Mouse (Mus musculus): ENCODE measurements around the gene Tmem230. TPM values are rescaled to one million over a fixed set of nuclear protein-coding genes. Genes with fewer than 3 reads are reported as not detected.

The Tmem230 gene
- polyA plus RNA-seq, 1 experiment from 2014 or later: 44.6 TPM

- Histone ChIP-seq H3K9ac (no peak overlapping the region), H3K27me3 (no peaks in the 10 kb centered on the region), H3K4me2 (no peak overlapping the region), H3K9me3 (no peaks in the 10 kb centered on the region), H3K36me3 (replicated peaks) (no peaks in the 10 kb centered on the region), H3K4me1 (peaks cover 13% of the 10 kb centered on the region), H3K27ac (no peak overlapping the region), H3K4me3 (replicated peaks) (no peak overlapping the region)
- WGBS: 92% methylated on average over 3 of the region's 3 CpGs
- ATAC-seq (ENCODE audit: low FRiP score): no peak
These were observed 18.5 kb upstream of the Tmem230 start for GRCm38 (mm10) chr2:132266086-132266485.

- Histone ChIP-seq H3K27me3 (no peaks in the 10 kb centered on the region), H3K4me3 (replicated peaks) (peak overlapping the region; percentile 69; the same call in 1 of the 2 replicates), H3K9ac (no peak overlapping the region), H3K4me1 (peaks cover 13% of the 10 kb centered on the region), H3K9me3 (no peaks in the 10 kb centered on the region), H3K27ac (no peak overlapping the region), H3K36me3 (replicated peaks) (no peaks in the 10 kb centered on the region), H3K4me2 (peak overlapping the region; percentile 65)
- no peak for ATAC-seq (ENCODE audit: low FRiP score)
- 90% methylated on average over 9 of the region's 9 CpGs for WGBS
These were observed 17.6 kb upstream of the Tmem230 start for GRCm38 (mm10) chr2:132265196-132265595.

- Histone ChIP-seq H3K4me3 (replicated peaks) (peak overlapping the region; percentile 69), H3K9me3 (no peaks in the 10 kb centered on the region), H3K36me3 (replicated peaks) (no peaks in the 10 kb centered on the region), H3K4me2 (peak overlapping the region; percentile 65), H3K4me1 (peaks cover 13% of the 10 kb centered on the region), H3K27me3 (no peaks in the 10 kb centered on the region), H3K27ac (peak overlapping the region; percentile 82; the same call in 1 of the 2 replicates), H3K9ac (peak overlapping the region; percentile 80)
- ATAC-seq (ENCODE audit: low FRiP score): no peak
- 15% methylated on average over 6 of the region's 6 CpGs for WGBS
These were observed 16.7 kb upstream of the Tmem230 start for GRCm38 (mm10) chr2:132264266-132264710.

GRCm38 (mm10) chr2:132263421-132264265, 16.0 kb upstream of the Tmem230 start:
- under 1% methylated on average over 47 of the region's 47 CpGs for WGBS
- Histone ChIP-seq H3K4me3 (replicated peaks) (peak overlapping the region; percentile 69), H3K27ac (peak overlapping the region; percentile 82), H3K9ac (peak overlapping the region; percentile 80), H3K36me3 (replicated peaks) (no peaks in the 10 kb centered on the region), H3K4me2 (peak overlapping the region; percentile 65), H3K4me1 (peaks cover 13% of the 10 kb centered on the region), H3K9me3 (no peaks in the 10 kb centered on the region), H3K27me3 (no peaks in the 10 kb centered on the region)
- peak; percentile 69; the same call in 1 of the 2 replicates for ATAC-seq (ENCODE audit: low FRiP score)

GRCm38 (mm10) chr2:132262879-132263398, 15.3 kb upstream of the Tmem230 start, which contains the start of gene Cds2:
Gene Cds2 (plus strand): TSS chr2:132263148.
- peak within 1 kb of the TSS; percentile 80 for H3K9ac ChIP-seq
- peak; percentile 99 for ATAC-seq (ENCODE audit: low FRiP score)
- H3K9me3 ChIP-seq: no peaks in the 10 kb centered on the region
- H3K27ac ChIP-seq: peak within 1 kb of the TSS; percentile 82
- H3K4me2 ChIP-seq: peak within 1 kb of the TSS; percentile 65
- peaks cover 13% of the 10 kb centered on the region for H3K4me1 ChIP-seq
- H3K27me3 ChIP-seq: no peaks in the 10 kb centered on the region
- peak within 1 kb of the TSS; percentile 69 for H3K4me3 ChIP-seq (replicated peaks)
- H3K36me3 ChIP-seq (replicated peaks): no peaks in the 10 kb centered on the region
- WGBS: 0% methylated on average over 49 of the region's 49 CpGs

- Histone ChIP-seq H3K4me2 (no peak overlapping the region), H3K9me3 (no peaks in the 10 kb centered on the region), H3K27me3 (no peaks in the 10 kb centered on the region), H3K4me3 (replicated peaks) (no peak overlapping the region), H3K4me1 (peaks cover 13% of the 10 kb centered on the region), H3K27ac (no peak overlapping the region), H3K9ac (no peak overlapping the region), H3K36me3 (replicated peaks) (no peaks in the 10 kb centered on the region)
- ATAC-seq (ENCODE audit: low FRiP score): peak; percentile 0; the same call in 1 of the 2 replicates
- 74% methylated on average over 6 of the region's 6 CpGs for WGBS
These were observed 14.6 kb upstream of the Tmem230 start for GRCm38 (mm10) chr2:132262175-132262574.

GRCm38 (mm10) chr2:132260601-132261000, 13.0 kb upstream of the Tmem230 start:
- no peak overlapping the region for H3K4me2 ChIP-seq
- peaks cover 13% of the 10 kb centered on the region for H3K4me1 ChIP-seq
- no peaks in the 10 kb centered on the region for H3K36me3 ChIP-seq (replicated peaks)
- no peak overlapping the region for H3K9ac ChIP-seq
- H3K27me3 ChIP-seq: no peaks in the 10 kb centered on the region
- no peaks in the 10 kb centered on the region for H3K9me3 ChIP-seq
- no peak for ATAC-seq (ENCODE audit: low FRiP score)
- H3K4me3 ChIP-seq (replicated peaks): no peak overlapping the region
- 96% methylated on average over 3 of the region's 3 CpGs for WGBS
- no peak overlapping the region for H3K27ac ChIP-seq

- Histone ChIP-seq H3K9me3 (no peaks in the 10 kb centered on the region), H3K36me3 (replicated peaks) (no peaks in the 10 kb centered on the region), H3K4me3 (replicated peaks) (no peak overlapping the region), H3K4me1 (peaks cover 3% of the 10 kb centered on the region; the same call in 1 of the 2 replicates), H3K9ac (no peak overlapping the region), H3K27me3 (no peaks in the 10 kb centered on the region), H3K4me2 (no peak overlapping the region), H3K27ac (no peak overlapping the region)
- no peak for ATAC-seq (ENCODE audit: low FRiP score)
- 94% methylated on average over 6 of the region's 6 CpGs for WGBS
These were observed 9.9 kb upstream of the Tmem230 start for GRCm38 (mm10) chr2:132257350-132258068.

GRCm38 (mm10) chr2:132253603-132254002, 6.0 kb upstream of the Tmem230 start:
- ATAC-seq (ENCODE audit: low FRiP score): no peak

GRCm38 (mm10) chr2:132252542-132253528, 5.2 kb upstream of the Tmem230 start, which contains the start of gene Pcna:
Gene Pcna (minus strand): TSS chr2:132253314.
- Histone ChIP-seq H3K4me3 (replicated peaks) (peak within 1 kb of the TSS; percentile 62), H3K4me1 (peaks cover 31% of the 10 kb centered on the region), H3K4me2 (peak within 1 kb of the TSS; percentile 67), H3K9me3 (no peaks in the 10 kb centered on the region), H3K27ac (peak within 1 kb of the TSS; percentile 82), H3K27me3 (no peaks in the 10 kb centered on the region), H3K9ac (peak within 1 kb of the TSS; percentile 74), H3K36me3 (replicated peaks) (peaks cover 17% of the 10 kb centered on the region)
- peak; percentile 99 for ATAC-seq (ENCODE audit: low FRiP score)
- WGBS: under 1% methylated on average over 79 of the region's 79 CpGs

More at GRCm38 (mm10) chr2:132253603-132254002, 6.0 kb upstream of the Tmem230 start:
- Histone ChIP-seq H3K9me3 (no peaks in the 10 kb centered on the region), H3K27me3 (no peaks in the 10 kb centered on the region), H3K4me3 (replicated peaks) (peak overlapping the region; percentile 62), H3K4me2 (peak overlapping the region; percentile 67), H3K36me3 (replicated peaks) (peaks cover 17% of the 10 kb centered on the region), H3K27ac (peak overlapping the region; percentile 77; the same call in 1 of the 2 replicates), H3K9ac (peak overlapping the region; percentile 45), H3K4me1 (peaks cover 24% of the 10 kb centered on the region)
- WGBS: 1% methylated on average over 7 of the region's 7 CpGs

GRCm38 (mm10) chr2:132251911-132252310, 4.3 kb upstream of the Tmem230 start:
- H3K4me2 ChIP-seq: peak overlapping the region; percentile 67
- H3K27me3 ChIP-seq: no peaks in the 10 kb centered on the region
- ATAC-seq (ENCODE audit: low FRiP score): no peak
- peaks cover 33% of the 10 kb centered on the region for H3K4me1 ChIP-seq
- WGBS: 10% methylated on average over 8 of the region's 8 CpGs
- H3K27ac ChIP-seq: peak overlapping the region; percentile 82; the same call in 1 of the 2 replicates
- peak overlapping the region; percentile 74 for H3K9ac ChIP-seq
- peaks cover 17% of the 10 kb centered on the region for H3K36me3 ChIP-seq (replicated peaks)
- H3K9me3 ChIP-seq: no peaks in the 10 kb centered on the region
- peak overlapping the region; percentile 62 for H3K4me3 ChIP-seq (replicated peaks)
